Mouse (Mus musculus) CD4-positive, CD25-positive, alpha-beta regulatory T cell (primary cell): ENCODE data around the gene Acap3. TPM values are rescaled to one million over a fixed set of nuclear protein-coding genes. Genes with fewer than 3 reads are reported as not detected.

Experiments
- polyA plus RNA-seq: library from polyadenylated mRNA; unstranded; fragments of 100-300 nt; shearing (Covaris generic); gene quantifications from one replicate; pipeline ENCODE4 v1.2.1, GENCODE M21; 2017

The Acap3 gene
- 23.0 TPM for polyA plus RNA-seq

GRCm38 (mm10) chr4:155891551-155892001 is at the start of gene Acap3, which contains the start of gene Pusl1:
Acap3 (plus strand) TSS chr4:155891822.
Pusl1 (minus strand) TSS chr4:155891781.

GRCm38 (mm10) chr4:155846871-155847578 is 44.6 kb upstream of the Acap3 start, which contains the start of gene Dvl1:
Dvl1 (plus strand) TSS chr4:155847402.

GRCm38 (mm10) chr4:155863001-155863400 is 28.6 kb upstream of the Acap3 start, which contains the start of gene Tas1r3:
Tas1r3 (minus strand) TSS chr4:155863362.

GRCm38 (mm10) chr4:155869317-155870033 is 22.1 kb upstream of the Acap3 start, which contains the start of the genes Cptp and Ints11:
Cptp (minus strand) TSS chr4:155869440.
Ints11 (plus strand) TSS chr4:155869546.

GRCm38 (mm10) chr4:155943534-155944249 is 52.1 kb downstream of the Acap3 start, which contains the start of gene Ube2j2:
Ube2j2 (plus strand) TSS chr4:155943831.

Other genes starting within 250 kb of the Acap3 start
- gene Gm10563, start 246.4 kb upstream of the Acap3 start, polyA plus RNA-seq, result not detected
- 0.23 TPM for gene Mmp23, start 238.4 kb upstream of the Acap3 start, polyA plus RNA-seq
- 41.7 TPM for gene Mib2, start 222.6 kb upstream of the Acap3 start, polyA plus RNA-seq
- gene Fndc10, start 197.5 kb upstream of the Acap3 start, polyA plus RNA-seq, result 14.9 TPM
- 178 TPM for gene Ssu72, start 187.0 kb upstream of the Acap3 start, polyA plus RNA-seq
- 0.75 TPM for gene Tmem240, start 157.0 kb upstream of the Acap3 start, polyA plus RNA-seq
- gene Atad3a, start 130.7 kb upstream of the Acap3 start, polyA plus RNA-seq, result 98.2 TPM
- gene Vwa1, start 117.1 kb upstream of the Acap3 start, polyA plus RNA-seq, result 0.35 TPM
- 0.05 TPM for gene Tmem88b, start 105.9 kb upstream of the Acap3 start, polyA plus RNA-seq
- 0.20 TPM for gene Ankrd65, start 101.4 kb upstream of the Acap3 start, polyA plus RNA-seq
- gene Mrpl20, start 88.9 kb upstream of the Acap3 start, polyA plus RNA-seq, result 121 TPM
- 291 TPM for gene Ccnl2, start 79.3 kb upstream of the Acap3 start, polyA plus RNA-seq
- gene Aurkaip1, start 60.5 kb upstream of the Acap3 start, polyA plus RNA-seq, result 187 TPM
- gene Mxra8, start 52.1 kb upstream of the Acap3 start, polyA plus RNA-seq, result 4.2 TPM
- 69.5 TPM for gene Dvl1, start 44.4 kb upstream of the Acap3 start, polyA plus RNA-seq
- 1.2 TPM for gene Tas1r3, start 28.5 kb upstream of the Acap3 start, polyA plus RNA-seq
- gene Cptp, start 22.4 kb upstream of the Acap3 start, polyA plus RNA-seq, result 13.6 TPM
- gene Ints11, start 22.3 kb upstream of the Acap3 start, polyA plus RNA-seq, result 118 TPM
- 37.8 TPM for gene Pusl1, start within 50 bp of the Acap3 start, polyA plus RNA-seq
- 143 TPM for gene Ube2j2, start 52.0 kb downstream of the Acap3 start, polyA plus RNA-seq
- gene C1qtnf12, start 70.5 kb downstream of the Acap3 start, polyA plus RNA-seq, result 16.9 TPM
- 10.6 TPM for gene B3galt6, start 100.8 kb downstream of the Acap3 start, polyA plus RNA-seq
- gene Sdf4, start 101.0 kb downstream of the Acap3 start, polyA plus RNA-seq, result 491 TPM
- gene Tnfrsf4, start 122.0 kb downstream of the Acap3 start, polyA plus RNA-seq, result 804 TPM
- gene Tnfrsf18, start 134.3 kb downstream of the Acap3 start, polyA plus RNA-seq, result 759 TPM
- gene Ttll10, start 167.6 kb downstream of the Acap3 start, polyA plus RNA-seq, result 0.54 TPM
- 35.3 TPM for gene 9430015G10Rik, start 218.2 kb downstream of the Acap3 start, polyA plus RNA-seq
- gene Rnf223, start 238.7 kb downstream of the Acap3 start, polyA plus RNA-seq, result not detected